Mouse (Mus musculus): Measurements from ENCODE around the gene Gabarapl2. TPM values are rescaled to one million over a fixed set of nuclear protein-coding genes. Genes with fewer than 3 reads are reported as not detected.

Gene Gabarapl2
- polyA plus RNA-seq, 1 experiment = 226 TPM

DNA sequence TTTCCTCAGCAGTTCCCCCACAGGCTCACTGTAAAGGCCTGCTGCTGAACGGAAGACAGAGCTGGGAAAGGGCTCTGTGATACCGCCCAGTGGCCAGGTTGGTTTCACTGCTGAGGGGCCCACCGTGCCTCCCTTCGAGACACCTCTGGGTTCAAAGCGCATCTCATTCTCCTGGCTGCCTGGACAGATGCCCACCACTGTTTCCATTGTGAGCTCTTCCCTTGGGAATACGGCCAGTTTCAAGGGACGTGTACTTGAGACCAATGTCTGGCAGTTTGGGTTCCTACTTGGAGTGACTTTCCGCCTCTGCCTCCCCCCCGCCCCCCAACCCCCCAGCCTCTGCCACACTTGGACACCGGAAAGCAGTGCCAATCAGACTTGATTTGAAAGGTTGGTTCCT is 22.6 kb downstream of the Gabarapl2 start:
- peaks cover 5% of the 10 kb centered on the region for H3K4me1 ChIP-seq (ENCODE audit: control insufficient read depth, insufficient read depth, low read length)
- H3K27ac ChIP-seq (ENCODE audit: insufficient read depth, low read length) = no peak overlapping the region
- no peak for TF ChIP-seq CTCF (IDR thresholded peaks at IDR 0.05; ENCODE audit: extremely low read depth, insufficient read depth, low read length)
- TF ChIP-seq POLR2A (IDR thresholded peaks at IDR 0.05; ENCODE audit: extremely low read depth, insufficient read depth, low read length) = no peak
- no peak overlapping the region for H3K4me3 ChIP-seq (ENCODE audit: insufficient read depth, low read length)

DNA sequence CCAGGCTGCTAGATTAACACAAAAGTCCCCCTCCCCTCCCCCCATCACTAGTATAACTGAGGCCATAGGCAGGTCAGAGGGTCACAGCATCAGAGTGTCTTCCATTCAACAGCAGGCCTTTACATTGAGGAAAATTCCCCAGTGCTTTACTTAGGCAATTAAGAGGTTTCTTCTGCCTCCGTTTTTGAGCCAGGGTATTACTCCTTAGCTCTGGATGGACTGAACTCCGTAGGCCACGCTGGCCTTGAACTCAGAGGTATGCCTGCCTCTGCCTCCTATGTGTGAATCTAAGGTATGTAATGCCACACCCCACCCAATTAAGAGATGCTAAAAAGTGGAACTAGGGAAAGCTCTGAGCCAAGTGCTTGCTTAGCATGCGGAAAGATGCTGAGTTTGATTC is 23.0 kb downstream of the Gabarapl2 start:
- Histone ChIP-seq H3K4me3 (ENCODE audit: insufficient read depth, low read length) (no peak overlapping the region), H3K4me1 (ENCODE audit: control insufficient read depth, insufficient read depth, low read length) (peaks cover 5% of the 10 kb centered on the region), H3K27ac (ENCODE audit: insufficient read depth, low read length) (no peak overlapping the region)
- no peak for TF ChIP-seq CTCF (IDR thresholded peaks at IDR 0.05; ENCODE audit: extremely low read depth, insufficient read depth, low read length)
- no peak for TF ChIP-seq POLR2A (IDR thresholded peaks at IDR 0.05; ENCODE audit: extremely low read depth, insufficient read depth, low read length)

DNA sequence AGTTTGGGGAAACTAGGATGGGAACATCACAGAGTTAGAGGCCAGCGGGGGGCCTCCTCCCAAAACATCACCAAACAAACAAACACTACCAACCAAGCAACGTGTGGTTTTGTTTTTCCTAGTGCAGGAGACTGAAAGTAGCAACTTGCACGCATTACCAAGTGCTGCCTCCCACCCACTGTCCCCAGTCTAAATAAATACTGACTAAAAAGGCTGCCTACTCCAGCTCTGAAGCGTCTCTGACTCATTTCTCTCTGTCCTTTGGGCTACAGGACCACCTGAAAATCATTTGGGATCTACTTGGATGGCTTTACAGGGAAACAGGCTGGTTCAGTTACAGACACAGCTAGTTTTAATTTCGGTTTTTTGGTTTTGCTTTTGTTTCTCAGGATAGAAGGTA is 23.8 kb downstream of the Gabarapl2 start:
- no peak overlapping the region for H3K27ac ChIP-seq (ENCODE audit: insufficient read depth, low read length)
- TF ChIP-seq POLR2A (IDR thresholded peaks at IDR 0.05; ENCODE audit: extremely low read depth, insufficient read depth, low read length) = no peak
- TF ChIP-seq CTCF (IDR thresholded peaks at IDR 0.05; ENCODE audit: extremely low read depth, insufficient read depth, low read length) = no peak
- H3K4me1 ChIP-seq (ENCODE audit: control insufficient read depth, insufficient read depth, low read length) = peaks cover 5% of the 10 kb centered on the region
- H3K4me3 ChIP-seq (ENCODE audit: insufficient read depth, low read length) = no peak overlapping the region

- TF ChIP-seq POLR2A (IDR thresholded peaks at IDR 0.05; ENCODE audit: extremely low read depth, insufficient read depth, low read length) (no peak), CTCF (IDR thresholded peaks at IDR 0.05; ENCODE audit: extremely low read depth, insufficient read depth, low read length) (no peak)
- Histone ChIP-seq H3K27ac (ENCODE audit: insufficient read depth, low read length) (no peak overlapping the region), H3K4me1 (ENCODE audit: control insufficient read depth, insufficient read depth, low read length) (peaks cover 5% of the 10 kb centered on the region), H3K4me3 (ENCODE audit: insufficient read depth, low read length) (no peak overlapping the region)
Measured at GRCm38 (mm10) chr8:111964849-111965561, 24.5 kb downstream of the Gabarapl2 start.

GRCm38 (mm10) chr8:111967246-111967870 is 26.9 kb downstream of the Gabarapl2 start:
- Histone ChIP-seq H3K4me1 (ENCODE audit: control insufficient read depth, insufficient read depth, low read length) (peaks cover 3% of the 10 kb centered on the region; the same call in 1 of the 2 replicates), H3K4me3 (ENCODE audit: insufficient read depth, low read length) (no peak overlapping the region), H3K27ac (ENCODE audit: insufficient read depth, low read length) (no peak overlapping the region)
- TF ChIP-seq CTCF (IDR thresholded peaks at IDR 0.05; ENCODE audit: extremely low read depth, insufficient read depth, low read length) = no peak
- TF ChIP-seq POLR2A (IDR thresholded peaks at IDR 0.05; ENCODE audit: extremely low read depth, insufficient read depth, low read length) = no peak

- Histone ChIP-seq H3K4me1 (ENCODE audit: control insufficient read depth, insufficient read depth, low read length) (peaks cover 3% of the 10 kb centered on the region; the same call in 1 of the 2 replicates), H3K4me3 (ENCODE audit: insufficient read depth, low read length) (no peak overlapping the region), H3K27ac (ENCODE audit: insufficient read depth, low read length) (no peak overlapping the region)
- TF ChIP-seq POLR2A (IDR thresholded peaks at IDR 0.05; ENCODE audit: extremely low read depth, insufficient read depth, low read length) (no peak), CTCF (IDR thresholded peaks at IDR 0.05; ENCODE audit: extremely low read depth, insufficient read depth, low read length) (no peak)
Measured at GRCm38 (mm10) chr8:111968541-111968940, 28.0 kb downstream of the Gabarapl2 start.

GRCm38 (mm10) chr8:111968991-111969390 is 28.5 kb downstream of the Gabarapl2 start:
- H3K4me3 ChIP-seq (ENCODE audit: insufficient read depth, low read length) = no peak overlapping the region
- H3K27ac ChIP-seq (ENCODE audit: insufficient read depth, low read length) = no peak overlapping the region
- H3K4me1 ChIP-seq (ENCODE audit: control insufficient read depth, insufficient read depth, low read length) = peaks cover 2% of the 10 kb centered on the region; the same call in 1 of the 2 replicates
- TF ChIP-seq POLR2A (IDR thresholded peaks at IDR 0.05; ENCODE audit: extremely low read depth, insufficient read depth, low read length) (no peak), CTCF (IDR thresholded peaks at IDR 0.05; ENCODE audit: extremely low read depth, insufficient read depth, low read length) (no peak)

DNA sequence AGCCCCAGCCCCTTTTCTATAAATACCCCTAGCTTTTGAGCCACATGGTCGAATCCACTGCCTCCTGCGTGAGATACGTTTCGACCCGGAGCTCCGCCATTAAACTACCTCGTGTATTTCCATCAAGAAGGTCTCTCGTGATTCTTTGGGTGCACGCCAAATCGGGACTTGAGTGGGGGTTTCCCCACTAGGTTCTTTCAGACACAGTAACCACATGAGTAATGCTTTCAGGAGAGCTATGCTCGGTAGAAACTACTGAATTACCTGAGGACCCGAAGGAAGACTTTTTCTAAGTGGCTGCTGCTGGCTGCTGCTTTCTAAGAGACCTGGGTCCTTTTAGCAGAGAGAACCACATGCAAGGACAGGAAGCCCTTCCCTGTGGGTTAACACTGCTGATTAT is 33.6 kb downstream of the Gabarapl2 start:
- TF ChIP-seq POLR2A (IDR thresholded peaks at IDR 0.05; ENCODE audit: extremely low read depth, insufficient read depth, low read length) (no peak), CTCF (IDR thresholded peaks at IDR 0.05; ENCODE audit: extremely low read depth, insufficient read depth, low read length) (no peak)
- Histone ChIP-seq H3K4me1 (ENCODE audit: control insufficient read depth, insufficient read depth, low read length) (no peaks in the 10 kb centered on the region), H3K27ac (ENCODE audit: insufficient read depth, low read length) (no peak overlapping the region), H3K4me3 (ENCODE audit: insufficient read depth, low read length) (no peak overlapping the region)

- H3K27ac ChIP-seq (ENCODE audit: insufficient read depth, low read length) = no peak overlapping the region
- TF ChIP-seq POLR2A (IDR thresholded peaks at IDR 0.05; ENCODE audit: extremely low read depth, insufficient read depth, low read length) (no peak), CTCF (IDR thresholded peaks at IDR 0.05; ENCODE audit: extremely low read depth, insufficient read depth, low read length) (no peak)
- no peaks in the 10 kb centered on the region for H3K4me1 ChIP-seq (ENCODE audit: control insufficient read depth, insufficient read depth, low read length)
- H3K4me3 ChIP-seq (ENCODE audit: insufficient read depth, low read length) = no peak overlapping the region
Measured at GRCm38 (mm10) chr8:111975706-111976105, 35.2 kb downstream of the Gabarapl2 start.

DNA sequence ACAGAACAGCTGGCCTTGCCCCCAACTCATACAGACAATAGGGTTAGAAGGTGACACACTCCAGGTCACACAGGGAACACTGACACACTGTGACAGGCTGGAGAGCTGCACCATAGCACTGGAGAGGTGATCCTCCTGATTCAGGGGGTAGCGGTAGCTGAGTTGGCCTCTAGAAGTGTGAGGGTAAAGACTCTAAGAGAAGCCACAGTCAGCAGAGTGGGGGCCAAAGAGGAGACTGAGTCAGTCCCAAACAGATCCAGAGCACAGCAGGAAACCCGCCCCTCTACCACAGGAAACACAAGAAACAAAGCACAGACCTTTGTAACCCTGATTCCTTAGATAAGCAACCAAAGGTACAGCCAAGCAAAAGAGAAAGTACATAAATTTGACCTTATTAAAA is 35.8 kb downstream of the Gabarapl2 start:
- no peak overlapping the region for H3K27ac ChIP-seq (ENCODE audit: insufficient read depth, low read length)
- TF ChIP-seq POLR2A (IDR thresholded peaks at IDR 0.05; ENCODE audit: extremely low read depth, insufficient read depth, low read length) (no peak), CTCF (IDR thresholded peaks at IDR 0.05; ENCODE audit: extremely low read depth, insufficient read depth, low read length) (no peak)
- H3K4me1 ChIP-seq (ENCODE audit: control insufficient read depth, insufficient read depth, low read length) = no peaks in the 10 kb centered on the region
- no peak overlapping the region for H3K4me3 ChIP-seq (ENCODE audit: insufficient read depth, low read length)

Data from cortical plate, adult 2 months (tissue).